Mouse (Mus musculus) left cerebral cortex, postnatal 36 days (tissue): Measurements from ENCODE around the gene Cd69. TPM values are rescaled to one million over a fixed set of nuclear protein-coding genes. Genes with fewer than 3 reads are reported as not detected.

ENCODE experiments used
- DNase-seq, 2 experiments: peaks; one replicate each; pipeline ENCODE4 v3.0.0; 2021 to 2022; ENCODE audit warnings: low spot score in 2 of 2, mixed read lengths in 1 of 2
- intact Hi-C: fragments of 180-260 bp; cut with DNase I; formaldehyde crosslinking; loops from one replicate; pipeline ENCODE4 v1.15.1; 2025
- total RNA-seq, 2 experiments: library from RNA; stranded (reverse); gene quantifications; 2 replicates each; pipeline ENCODE4 v1.2.3; 2021

The Cd69 gene
- total RNA-seq, 2 experiments from 2014 or later, result not detected

DNA sequence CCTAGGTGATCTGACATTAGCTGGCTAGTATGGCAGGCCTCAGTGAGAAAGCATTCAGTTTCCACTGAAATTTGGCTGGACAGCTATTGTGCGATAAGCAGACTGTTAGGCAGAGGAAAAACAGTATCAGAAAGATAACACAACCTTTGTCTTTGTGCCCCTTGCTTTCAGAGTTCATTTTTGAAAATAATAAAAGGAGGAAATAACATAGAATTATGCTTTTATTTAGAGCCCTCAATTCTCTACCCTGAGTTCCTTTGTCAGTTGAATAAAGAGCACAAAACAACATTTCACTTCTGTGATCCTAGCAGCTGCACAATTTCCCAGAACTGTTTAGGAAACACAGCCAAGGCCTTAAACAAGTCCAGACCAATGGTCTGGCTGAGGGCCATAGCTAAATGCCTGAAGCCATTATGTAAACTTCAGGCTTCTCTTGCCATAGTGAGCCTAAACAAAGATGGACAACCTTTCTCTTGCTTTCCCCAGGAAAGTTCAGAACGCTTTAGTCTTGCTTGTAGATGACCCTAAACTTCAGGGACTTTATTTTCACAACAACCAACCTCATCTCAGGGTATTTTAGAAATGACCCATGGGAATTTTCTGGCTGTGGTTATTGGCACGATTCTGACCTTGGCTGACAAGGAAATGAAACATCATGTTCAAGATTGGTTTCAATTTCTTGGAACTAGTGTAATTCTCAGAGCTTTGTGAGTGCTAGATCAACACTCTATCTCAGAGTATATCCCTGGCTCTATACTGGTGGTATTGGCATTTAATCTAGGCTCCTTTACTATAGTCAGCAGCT is 45.3 kb downstream of the Cd69 start:
- no peak for DNase-seq
- intact Hi-C loops, result no loop called here

DNA sequence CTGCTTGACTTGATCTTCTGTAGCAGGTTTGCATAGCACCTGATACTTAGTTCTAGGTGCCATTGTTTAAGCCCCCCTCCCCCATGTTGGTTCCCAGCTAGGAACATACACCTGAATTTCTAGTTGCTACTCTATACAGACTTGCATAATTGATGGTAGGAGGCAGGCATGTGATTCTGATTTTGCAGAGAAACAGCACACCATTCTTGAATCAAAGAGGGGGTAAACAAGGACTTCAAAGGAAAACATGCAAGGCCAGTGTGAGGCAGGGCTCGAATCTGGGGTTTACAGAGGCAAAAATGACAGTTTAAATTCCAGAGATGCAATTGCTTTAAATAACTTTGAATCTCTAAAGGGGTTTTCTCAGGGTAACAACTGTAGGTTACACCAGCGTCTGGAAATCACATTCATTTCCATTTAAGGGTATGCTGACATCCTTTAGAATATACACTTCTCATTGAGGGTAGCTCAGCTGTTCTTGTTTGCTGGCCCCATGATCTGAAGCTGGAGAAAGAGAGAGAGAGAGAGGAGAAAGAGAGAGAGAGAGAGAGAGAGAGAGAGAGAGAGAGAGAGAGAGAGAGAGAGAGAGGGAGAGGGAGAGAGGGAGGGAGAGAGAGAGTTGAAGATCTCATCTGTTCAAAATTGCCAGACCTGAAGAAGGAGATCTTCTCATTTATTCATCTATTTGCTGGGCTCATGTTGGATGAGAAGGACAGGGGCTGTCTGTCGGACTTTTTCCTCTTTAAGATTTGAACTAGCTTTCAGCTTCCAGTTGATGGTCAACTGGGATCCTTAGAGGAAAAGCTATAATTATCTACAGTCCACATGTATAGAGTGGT is 46.1 kb downstream of the Cd69 start:
- intact Hi-C loops, result no loop called here
- no peak for DNase-seq

GRCm38 (mm10) chr6:129225078-129225477 is 50.2 kb downstream of the Cd69 start:
- intact Hi-C loops, result no loop called here
- no peak for DNase-seq

GRCm38 (mm10) chr6:129224090-129224489 is 51.1 kb downstream of the Cd69 start:
- intact Hi-C loops, result no loop called here
- no peak for DNase-seq

DNA sequence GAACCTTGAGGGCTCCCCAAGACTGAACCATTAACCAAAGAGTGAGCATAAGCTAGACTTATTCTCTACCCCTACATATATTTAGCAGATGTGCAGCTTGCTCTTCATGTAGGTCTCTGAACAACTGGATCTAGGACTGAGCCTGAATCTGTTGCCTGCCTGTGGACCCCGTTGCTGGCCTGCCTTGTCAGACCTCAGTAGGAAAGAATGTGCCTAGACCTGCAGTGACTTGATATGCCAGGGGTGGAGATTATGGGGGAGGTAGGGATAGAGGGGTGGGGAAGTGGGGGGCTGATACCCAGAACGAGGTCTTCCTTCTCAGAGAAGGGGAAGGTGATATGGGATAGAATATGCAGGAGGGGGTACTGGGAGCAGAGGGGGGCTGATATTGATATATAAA is 51.6 kb downstream of the Cd69 start:
- DNase-seq, result no peak
- intact Hi-C loops, result no loop called here

DNA sequence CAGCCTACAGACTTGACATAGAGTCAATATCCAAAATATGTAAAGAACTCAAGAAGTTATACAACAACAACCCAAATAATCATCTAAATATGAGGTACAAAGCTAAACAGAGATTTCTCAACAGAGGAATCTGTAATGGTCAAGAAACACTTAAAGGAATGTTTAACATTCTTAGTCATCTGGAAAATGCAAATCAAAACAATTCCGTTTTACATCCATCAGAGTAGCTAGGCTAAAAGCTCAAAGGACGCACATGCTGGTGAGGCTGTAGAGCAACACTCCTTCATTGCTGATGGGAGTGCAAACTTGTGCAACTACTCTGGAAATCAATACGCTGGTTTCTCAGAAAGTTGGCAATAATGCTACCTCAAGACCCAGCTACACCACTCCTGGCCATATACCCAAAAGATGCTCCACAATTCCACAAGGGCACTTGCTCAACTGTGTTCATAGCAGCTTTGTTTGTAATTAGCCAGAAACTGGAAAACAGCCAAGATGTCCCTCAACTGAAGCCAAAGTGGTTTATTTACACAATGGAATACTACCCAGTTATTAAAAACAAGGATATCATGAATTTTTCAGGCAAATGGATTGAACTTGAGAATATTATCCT is 52.9 kb downstream of the Cd69 start:
- intact Hi-C loops, result no loop called here
- DNase-seq, result no peak

DNA sequence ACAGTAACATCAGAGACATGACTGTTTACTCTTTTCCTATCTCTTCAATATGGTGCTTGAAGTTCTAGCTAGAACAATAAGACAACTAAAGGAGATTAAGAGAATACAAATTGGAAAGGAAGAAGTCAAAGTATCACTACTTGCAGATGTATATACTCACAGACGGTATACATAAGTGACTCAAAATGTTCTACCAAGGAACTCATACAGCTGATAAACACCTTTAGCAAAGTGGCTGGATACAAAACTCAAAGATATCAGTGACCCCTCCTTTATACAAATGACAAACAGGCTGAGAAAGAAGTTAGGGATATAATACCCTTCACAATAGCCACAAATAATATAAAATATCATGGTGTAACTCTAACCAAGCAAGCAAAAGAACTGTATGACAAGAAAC is 54.2 kb downstream of the Cd69 start:
- no peak for DNase-seq

GRCm38 (mm10) chr6:129219897-129220517 is 55.2 kb downstream of the Cd69 start:
- intact Hi-C loops, result no loop called here
- no peak for DNase-seq

More for the DNA sequence above, 54.2 kb downstream of the Cd69 start:
- intact Hi-C loops, result no loop called here

DNA sequence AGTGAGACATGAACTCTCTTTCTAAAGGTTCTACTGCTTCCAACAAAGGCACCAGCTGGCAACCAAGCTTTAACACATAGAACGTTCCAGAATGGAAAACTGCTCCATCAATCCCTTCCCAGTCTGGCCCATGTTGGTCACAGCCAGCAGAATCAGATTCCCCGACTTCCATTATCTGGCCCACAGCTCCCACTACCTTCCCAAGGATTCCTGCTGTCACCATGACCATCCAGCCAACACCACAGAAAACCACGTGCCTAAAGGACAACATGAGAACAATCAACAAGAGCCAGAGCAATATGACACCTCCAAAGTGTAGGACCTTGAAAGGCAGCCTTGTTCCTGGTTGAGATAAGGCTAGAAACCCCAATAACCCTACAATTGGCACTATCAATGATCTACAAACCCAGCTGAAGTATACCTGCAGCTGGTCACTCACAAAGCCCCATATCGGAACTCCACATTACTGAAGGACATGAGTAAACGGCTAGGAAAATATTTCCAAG is 57.0 kb downstream of the Cd69 start:
- no peak for DNase-seq
- intact Hi-C loops, result no loop called here

Other genes with a start within 250 kb of the Cd69 start
- not detected for gene Klrb1f, start 229.5 kb downstream of the Cd69 start, total RNA-seq
- gene Clec2e, start 174.5 kb downstream of the Cd69 start, total RNA-seq, result not detected
- gene Clec2d, start 94.8 kb downstream of the Cd69 start, total RNA-seq, result 1 to 10 TPM; 6.4 to 8.4 TPM
- not detected for gene 4922502D21Rik, start 56.4 kb upstream of the Cd69 start, total RNA-seq
- under 1 TPM in 1 of 2 experiments, not detected in 1; 0.25 TPM for gene Clec12a, start 67.3 kb upstream of the Cd69 start, total RNA-seq
- gene Clec12b, start 110.4 kb upstream of the Cd69 start, total RNA-seq, result not detected
- under 1 TPM in 1 of 2 experiments, not detected in 1; 0.59 TPM for gene Clec1b, start 121.9 kb upstream of the Cd69 start, total RNA-seq
- gene Clec9a, start 133.4 kb upstream of the Cd69 start, total RNA-seq, result not detected
- 1 to 10 TPM in 1 of 2 experiments, under 1 TPM in 1; 0.52 to 1.1 TPM for gene Clec1a, start 176.6 kb upstream of the Cd69 start, total RNA-seq
- not detected for gene Olr1, start 231.7 kb upstream of the Cd69 start, total RNA-seq
- not detected for gene Tmem52b, start 237.1 kb upstream of the Cd69 start, total RNA-seq